Mouse (Mus musculus) forebrain, embryonic 14.5 days (tissue): ENCODE results near the gene C1qtnf2. TPM values are rescaled to one million over a fixed set of nuclear protein-coding genes. Genes with fewer than 3 reads are reported as not detected.

Experiments
- ATAC-seq: fragments of 200-750 bp; cut with Nextera tagmentation; 2 replicates; pipeline ENCODE4 v1.8.0; 2017; ENCODE audit warnings: mild to moderate bottlenecking, moderate library complexity
- DNase-seq: peaks from one replicate; pipeline ENCODE4 v3.0.0-alpha.2; 2015; ENCODE audit warnings: low spot score
- H3K27ac ChIP-seq: fragments of 300-500 bp; sonication (generic); 2 replicates; pipeline ENCODE4 v1.5.1; 2014; ENCODE audit warnings: low read depth, mild to moderate bottlenecking, control low read depth, low read length, moderate library complexity
- H3K27me3 ChIP-seq: fragments of 300-500 bp; sonication (generic); replicated peaks from 2 replicates; pipeline ENCODE4 v1.6.1; 2014; ENCODE audit warnings: low read length, control low read depth, mixed read lengths; ENCODE audit not compliant: control insufficient read depth, insufficient read depth
- H3K36me3 ChIP-seq: fragments of 300-500 bp; sonication (generic); 2 replicates; pipeline ENCODE4 v1.6.1; 2014; ENCODE audit warnings: low read length, control low read depth; ENCODE audit not compliant: control insufficient read depth, insufficient read depth
- H3K4me1 ChIP-seq: fragments of 300-500 bp; sonication (generic); 2 replicates; pipeline ENCODE4 v1.6.1; 2014; ENCODE audit warnings: antibody characterized with exemption, low read length, control low read depth; ENCODE audit not compliant: control insufficient read depth, insufficient read depth
- H3K4me2 ChIP-seq: fragments of 300-500 bp; sonication (generic); 2 replicates; pipeline ENCODE4 v1.6.1; 2014; ENCODE audit warnings: mild to moderate bottlenecking, control low read depth, low read length
- H3K4me3 ChIP-seq: fragments of 300-500 bp; sonication (generic); 2 replicates; pipeline ENCODE4 v1.5.1; 2014; ENCODE audit warnings: low read depth, low read length, control low read depth
- H3K9ac ChIP-seq: fragments of 300-500 bp; sonication (generic); 2 replicates; pipeline ENCODE4 v1.6.1; 2014; ENCODE audit warnings: mild to moderate bottlenecking, low read length, control low read depth, moderate library complexity
- H3K9me3 ChIP-seq: fragments of 300-500 bp; sonication (generic); replicated peaks from 2 replicates; pipeline ENCODE4 v1.6.1; 2016; ENCODE audit warnings: low read length, control low read depth, mixed read lengths; ENCODE audit not compliant: control insufficient read depth
- WGBS: fragments of 180-500 bp; shearing (Covaris S2); extraction: QIAGEN DNeasy Blood & Tissue Kit; methylation state at CpG from one replicate; pipeline ENCODE4 v1.1.7; 2014; 5-methylcytosine and 5-hydroxymethylcytosine counted together
- polyA plus RNA-seq: library from polyadenylated mRNA; unstranded; fragments of >200 nt; fragmentation: Nextera tagmentation; extraction: Ambion mirVana; gene quantifications from 2 replicates; pipeline ENCODE4 v1.2.1, GENCODE M21; 2014

The C1qtnf2 gene
- polyA plus RNA-seq, 1 experiment from 2014 or later: 5.6 TPM

DNA sequence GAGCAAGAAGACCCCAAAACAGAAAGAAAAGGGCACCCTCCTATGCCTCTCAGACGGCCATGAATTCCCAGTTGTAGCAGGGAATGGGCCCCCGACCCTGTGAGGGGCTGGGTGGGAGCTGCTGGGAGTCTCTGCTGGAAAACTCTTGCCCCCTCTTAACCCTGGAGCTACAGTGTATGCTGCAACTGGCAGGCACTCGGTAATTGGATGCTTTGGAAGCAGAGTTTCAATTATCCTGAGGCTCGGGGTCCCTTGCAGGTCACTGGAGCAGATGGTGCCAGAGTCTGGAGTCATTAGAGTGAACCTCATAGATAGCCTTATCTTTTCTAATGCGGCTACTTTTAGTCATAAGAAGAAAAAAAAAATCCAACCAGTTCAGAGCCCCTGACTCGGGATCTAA, 65.8 kb downstream of the C1qtnf2 start:
- peak; percentile 57; the same call in 1 of the 2 replicates for ATAC-seq

More for the DNA sequence above, 65.8 kb downstream of the C1qtnf2 start:
- no peak overlapping the region for H3K27ac ChIP-seq
- 27% methylated on average over 6 of the region's 6 CpGs for WGBS
- H3K4me3 ChIP-seq: no peak overlapping the region
- H3K27me3 ChIP-seq: no peaks in the 10 kb centered on the region
- no peak overlapping the region for H3K9ac ChIP-seq
- H3K4me2 ChIP-seq: no peak overlapping the region
- DNase-seq: peak; percentile 44
- H3K4me1 ChIP-seq: no peaks in the 10 kb centered on the region
- H3K9me3 ChIP-seq: no peaks in the 10 kb centered on the region
- H3K36me3 ChIP-seq: peaks cover 11% of the 10 kb centered on the region

Other genes with a start within 250 kb of the C1qtnf2 start
- 34.9 and 44.3 TPM in 2 replicates for gene Pttg1, start 48.0 kb upstream of the C1qtnf2 start, polyA plus RNA-seq
- gene Slu7, start 40.5 kb upstream of the C1qtnf2 start, polyA plus RNA-seq: 70.5 and 76.7 TPM in 2 replicates
- 7.7 and 8.7 TPM in 2 replicates for gene Ccnjl, start 54.5 kb downstream of the C1qtnf2 start, polyA plus RNA-seq
- 1.2 and 2.0 TPM in 2 replicates for gene 4933415A04Rik, start 112.8 kb downstream of the C1qtnf2 start, polyA plus RNA-seq
- gene Fabp6, start 127.3 kb downstream of the C1qtnf2 start, polyA plus RNA-seq: not detected in 2 replicates
- gene Pwwp2a, start 207.7 kb downstream of the C1qtnf2 start, polyA plus RNA-seq: 22.4 and 26.7 TPM in 2 replicates